Mouse (Mus musculus): ENCODE measurements around the gene Ccdc107. TPM values are rescaled to one million over a fixed set of nuclear protein-coding genes. Genes with fewer than 3 reads are reported as not detected.
"Not testable (repeated sequence)": the region's sequence is repeated elsewhere in the genome, so short reads cannot be mapped to it uniquely, and the experiment has no call there.

The Ccdc107 gene
- polyA plus RNA-seq, 1 experiment from 2014 or later, result 73.1 TPM

DNA sequence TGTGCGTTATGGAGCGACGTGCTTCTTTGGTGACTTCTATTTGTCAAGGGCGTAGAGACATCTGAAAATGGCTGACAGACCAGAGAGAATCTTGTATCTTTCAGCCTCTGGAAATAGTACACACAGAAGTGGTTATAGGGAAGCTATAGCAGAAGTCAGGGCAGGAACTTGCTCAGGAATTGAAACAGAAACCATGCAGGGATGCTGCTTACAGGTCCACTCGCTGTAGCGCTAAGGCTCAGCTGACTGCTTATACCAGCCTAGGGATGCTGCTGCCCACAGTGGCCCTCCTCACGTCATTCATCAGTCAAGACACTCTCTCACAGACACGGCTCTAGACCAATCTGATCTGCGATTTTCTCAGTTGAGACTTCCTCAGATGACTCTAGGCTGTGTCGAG is 22.4 kb upstream of the Ccdc107 start:
- Histone ChIP-seq H3K4me1 (replicated peaks) (no peaks in the 10 kb centered on the region), H3K27me3 (no peaks in the 10 kb centered on the region), H3K4me3 (no peak overlapping the region), H3K9me3 (no peaks in the 10 kb centered on the region), H3K36me3 (no peaks in the 10 kb centered on the region), H3K9ac (no peak overlapping the region), H3K4me2 (no peak overlapping the region), H3K27ac (replicated peaks) (no peak overlapping the region)
- ATAC-seq (ENCODE audit: low read depth), result no peak
- WGBS, result 91% methylated on average over 10 of the region's 10 CpGs

- Histone ChIP-seq H3K9ac (no peak overlapping the region), H3K27ac (replicated peaks) (no peak overlapping the region), H3K4me3 (no peak overlapping the region), H3K36me3 (no peaks in the 10 kb centered on the region), H3K4me2 (no peak overlapping the region), H3K27me3 (no peaks in the 10 kb centered on the region), H3K4me1 (replicated peaks) (no peaks in the 10 kb centered on the region), H3K9me3 (no peaks in the 10 kb centered on the region)
- 75% methylated on average over 1 of the region's 1 CpGs for WGBS
- no peak for ATAC-seq (ENCODE audit: low read depth)
These were observed 19.1 kb upstream of the Ccdc107 start for GRCm38 (mm10) chr4:43473636-43474035.

- 89% methylated on average over 6 of the region's 6 CpGs for WGBS
- Histone ChIP-seq H3K27me3 (no peaks in the 10 kb centered on the region), H3K9me3 (no peaks in the 10 kb centered on the region), H3K36me3 (no peaks in the 10 kb centered on the region), H3K4me1 (replicated peaks) (no peaks in the 10 kb centered on the region), H3K9ac (no peak overlapping the region), H3K4me2 (no peak overlapping the region), H3K4me3 (no peak overlapping the region), H3K27ac (replicated peaks) (no peak overlapping the region)
- ATAC-seq (ENCODE audit: low read depth), result no peak
These were observed 16.1 kb upstream of the Ccdc107 start for GRCm38 (mm10) chr4:43476604-43477003.

GRCm38 (mm10) chr4:43477857-43478533 is 14.7 kb upstream of the Ccdc107 start:
- H3K4me2 ChIP-seq, result peak overlapping the region; percentile 52
- no peaks in the 10 kb centered on the region for H3K4me1 ChIP-seq (replicated peaks)
- 18% methylated on average over 11 of the region's 11 CpGs for WGBS
- no peak overlapping the region for H3K27ac ChIP-seq (replicated peaks)
- peak overlapping the region; percentile 55; the same call in 1 of the 2 replicates for H3K9ac ChIP-seq
- no peaks in the 10 kb centered on the region for H3K36me3 ChIP-seq
- H3K4me3 ChIP-seq, result peak overlapping the region; percentile 29
- H3K9me3 ChIP-seq, result no peaks in the 10 kb centered on the region
- H3K27me3 ChIP-seq, result no peaks in the 10 kb centered on the region
- peak; percentile 96 for ATAC-seq (ENCODE audit: low read depth)

GRCm38 (mm10) chr4:43478534-43478858 is 14.2 kb upstream of the Ccdc107 start:
- Histone ChIP-seq H3K27ac (replicated peaks) (no peak overlapping the region), H3K4me3 (peak overlapping the region; percentile 29), H3K9ac (peak overlapping the region; percentile 55; the same call in 1 of the 2 replicates), H3K27me3 (no peaks in the 10 kb centered on the region), H3K9me3 (no peaks in the 10 kb centered on the region), H3K4me1 (replicated peaks) (no peaks in the 10 kb centered on the region), H3K4me2 (peak overlapping the region; percentile 52), H3K36me3 (no peaks in the 10 kb centered on the region)
- peak; percentile 61 for ATAC-seq (ENCODE audit: low read depth)
- WGBS, result 52% methylated on average over 8 of the region's 8 CpGs

DNA sequence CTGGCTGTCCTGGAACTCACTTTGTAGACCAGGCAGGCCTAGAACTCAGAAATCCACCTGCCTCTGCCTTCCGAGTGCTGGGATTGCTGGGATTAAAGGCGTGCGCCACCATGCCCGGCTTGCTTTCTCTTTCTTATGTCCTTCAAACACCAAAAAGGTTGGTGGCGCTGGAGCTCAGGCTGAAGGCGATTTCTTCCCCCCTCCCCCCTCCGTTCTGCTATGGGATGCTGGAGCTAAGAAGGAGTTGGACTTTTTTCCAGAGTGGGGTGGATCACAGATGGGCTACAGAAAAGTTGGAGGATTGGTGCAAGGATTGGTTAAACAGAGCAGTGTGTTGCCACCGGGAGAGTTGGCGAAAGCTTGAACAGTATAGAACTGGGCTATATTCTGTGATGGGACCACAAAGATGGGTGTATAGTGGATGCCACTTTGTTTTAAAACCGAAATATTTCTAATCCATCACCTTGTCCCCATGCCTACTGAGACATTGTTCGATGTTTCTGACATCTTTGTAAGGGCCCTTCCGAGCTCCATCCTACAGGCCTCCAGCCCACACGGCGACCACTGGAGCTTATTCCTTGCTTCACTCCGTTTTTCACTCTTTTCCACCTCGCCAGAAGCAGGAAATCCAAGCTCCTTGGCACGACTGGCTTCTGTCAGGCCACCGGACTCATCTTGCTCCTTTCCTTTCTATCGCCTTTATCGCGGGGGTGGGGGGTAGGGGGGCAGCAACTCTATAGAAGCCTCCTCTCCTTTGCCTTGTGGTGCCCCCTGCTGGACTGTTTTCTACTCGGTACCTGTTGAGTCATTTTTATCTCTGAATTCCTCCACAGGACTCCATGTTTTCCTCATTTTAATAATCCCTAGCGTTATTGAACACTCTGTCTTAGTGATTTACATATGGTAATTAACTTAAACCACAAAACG is 13.5 kb upstream of the Ccdc107 start:
- Histone ChIP-seq H3K4me3 (no peak overlapping the region), H3K4me1 (replicated peaks) (no peaks in the 10 kb centered on the region), H3K36me3 (no peaks in the 10 kb centered on the region), H3K27ac (replicated peaks) (no peak overlapping the region), H3K27me3 (no peaks in the 10 kb centered on the region), H3K4me2 (peak overlapping the region; percentile 22; the same call in 1 of the 2 replicates), H3K9me3 (no peaks in the 10 kb centered on the region), H3K9ac (0 out of 2 replicates have a peak overlapping the region, but pooled peaks have one; percentile 31)
- ATAC-seq (ENCODE audit: low read depth), result peak; percentile 29; the same call in 1 of the 2 replicates
- 53% methylated on average over 24 of the region's 24 CpGs for WGBS

GRCm38 (mm10) chr4:43480985-43481384 is 11.7 kb upstream of the Ccdc107 start:
- Histone ChIP-seq H3K4me1 (replicated peaks) (no peaks in the 10 kb centered on the region), H3K36me3 (no peaks in the 10 kb centered on the region), H3K27ac (replicated peaks) (no peak overlapping the region), H3K9ac (no peak overlapping the region), H3K9me3 (no peaks in the 10 kb centered on the region), H3K27me3 (no peaks in the 10 kb centered on the region), H3K4me3 (no peak overlapping the region), H3K4me2 (no peak overlapping the region)
- no peak for ATAC-seq (ENCODE audit: low read depth)
- 84% methylated on average over 5 of the region's 5 CpGs for WGBS

DNA sequence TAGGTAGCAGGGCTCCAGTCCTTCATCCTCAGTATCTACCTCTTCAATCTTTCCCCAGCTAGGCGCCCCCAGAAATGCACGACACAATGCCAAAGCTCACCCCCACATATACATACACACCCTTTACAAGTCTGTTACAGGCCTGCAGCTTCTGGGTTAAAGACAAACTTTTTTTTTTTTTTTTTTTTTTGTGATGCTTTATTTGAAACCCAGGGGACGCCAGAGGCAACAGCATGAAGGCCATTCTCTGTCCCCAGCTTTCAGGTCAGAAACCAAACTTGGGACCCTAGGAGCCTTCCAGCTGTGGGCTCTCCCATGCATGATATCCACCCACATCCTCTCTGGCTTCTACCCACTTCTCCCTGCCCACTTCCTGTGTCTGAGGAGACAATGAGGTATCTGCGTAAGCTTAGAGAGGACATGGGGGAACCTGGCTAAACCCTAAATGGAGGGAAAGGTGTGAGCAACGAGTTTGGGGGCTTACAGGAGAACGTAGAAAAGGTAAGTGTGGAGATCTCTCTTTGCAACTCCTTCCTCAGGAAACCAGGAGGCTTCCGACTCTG is 10.7 kb upstream of the Ccdc107 start:
- Histone ChIP-seq H3K4me2 (no peak overlapping the region), H3K4me1 (replicated peaks) (no peaks in the 10 kb centered on the region), H3K27me3 (no peaks in the 10 kb centered on the region), H3K9ac (no peak overlapping the region), H3K27ac (replicated peaks) (no peak overlapping the region), H3K4me3 (no peak overlapping the region), H3K36me3 (no peaks in the 10 kb centered on the region), H3K9me3 (no peaks in the 10 kb centered on the region)
- ATAC-seq (ENCODE audit: low read depth), result no peak
- WGBS, result 83% methylated on average over 7 of the region's 7 CpGs

GRCm38 (mm10) chr4:43482591-43482990 is 10.1 kb upstream of the Ccdc107 start:
- Histone ChIP-seq H3K9me3 (no peaks in the 10 kb centered on the region), H3K4me3 (no peak overlapping the region), H3K27ac (replicated peaks) (no peak overlapping the region), H3K4me1 (replicated peaks) (no peaks in the 10 kb centered on the region), H3K27me3 (no peaks in the 10 kb centered on the region), H3K36me3 (no peaks in the 10 kb centered on the region), H3K4me2 (no peak overlapping the region), H3K9ac (no peak overlapping the region)
- WGBS, result 77% methylated on average over 10 of the region's 10 CpGs
- ATAC-seq (ENCODE audit: low read depth), result no peak

DNA sequence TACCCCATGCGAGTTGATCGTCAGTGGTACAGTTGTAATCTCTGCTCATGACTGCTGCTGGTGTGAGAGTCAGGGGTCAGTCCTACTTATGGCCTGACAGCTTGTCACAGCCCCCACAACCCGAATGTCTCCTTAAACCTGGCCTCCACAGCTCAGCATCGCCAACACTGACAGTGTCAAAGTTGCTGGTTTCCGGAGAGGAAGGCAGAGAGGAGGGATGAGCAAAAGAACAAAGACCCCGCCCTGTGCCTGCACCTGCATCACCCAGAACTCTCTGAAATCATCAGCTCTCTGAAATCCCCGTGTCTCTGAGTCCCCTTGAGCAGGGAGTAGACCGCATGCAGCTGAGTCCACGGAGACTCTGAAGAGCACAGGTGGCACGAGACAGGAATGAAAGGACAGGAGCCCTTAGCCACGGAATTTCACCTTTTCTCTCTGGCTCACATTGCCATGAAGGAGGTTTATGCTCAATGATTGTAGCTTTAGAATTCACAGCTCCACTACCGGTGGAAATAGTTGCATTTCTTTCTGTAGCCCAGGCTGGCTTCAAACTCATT is 9.1 kb upstream of the Ccdc107 start, which contains the start of gene Sit1:
Gene Sit1 (minus strand): TSS at position 200 of the 557 bp plus-strand sequence.
- no peak within 1 kb of the TSS for H3K4me3 ChIP-seq
- no peak within 1 kb of the TSS for H3K27ac ChIP-seq (replicated peaks)
- H3K36me3 ChIP-seq, result no peaks in the 10 kb centered on the region
- no peaks in the 10 kb centered on the region for H3K4me1 ChIP-seq (replicated peaks)
- no peak for ATAC-seq (ENCODE audit: low read depth)
- no peak within 1 kb of the TSS for H3K4me2 ChIP-seq
- H3K9me3 ChIP-seq, result no peaks in the 10 kb centered on the region
- WGBS, result 67% methylated on average over 12 of the region's 12 CpGs
- H3K27me3 ChIP-seq, result no peaks in the 10 kb centered on the region
- no peak within 1 kb of the TSS for H3K9ac ChIP-seq

GRCm38 (mm10) chr4:43485666-43486065 is 7.0 kb upstream of the Ccdc107 start:
- H3K4me1 ChIP-seq (replicated peaks); H3K9ac ChIP-seq; H3K4me2 ChIP-seq; H3K9me3 ChIP-seq; H3K4me3 ChIP-seq; H3K36me3 ChIP-seq; H3K27ac ChIP-seq (replicated peaks); ATAC-seq (ENCODE audit: low read depth); H3K27me3 ChIP-seq: not testable (repeated sequence)
- 85% methylated on average over 5 of the region's 5 CpGs for WGBS

DNA sequence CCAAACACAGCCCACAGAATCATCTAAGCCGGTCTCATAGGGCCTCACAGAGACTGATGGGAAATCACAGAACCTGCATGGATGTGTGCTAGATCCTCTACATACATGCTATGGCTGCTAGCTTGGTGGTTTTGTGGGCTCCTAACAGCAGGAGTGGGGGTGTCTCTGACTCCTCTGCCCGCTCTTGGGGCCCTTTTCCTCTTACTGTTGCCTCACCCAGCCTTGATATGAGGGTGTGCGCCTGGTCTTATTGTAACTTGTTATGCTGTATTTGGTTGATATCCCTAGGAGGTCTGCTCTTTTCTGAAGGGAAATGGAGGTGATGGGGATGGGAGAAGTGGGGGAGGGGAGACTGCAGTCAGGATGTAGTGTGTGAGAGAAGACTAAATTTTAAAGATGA is 3.1 kb upstream of the Ccdc107 start:
- peaks cover 8% of the 10 kb centered on the region for H3K4me1 ChIP-seq (replicated peaks)
- no peak overlapping the region for H3K4me2 ChIP-seq
- 96% methylated on average over 3 of the region's 3 CpGs for WGBS
- H3K36me3 ChIP-seq, result no peaks in the 10 kb centered on the region
- H3K27me3 ChIP-seq, result no peaks in the 10 kb centered on the region
- H3K4me3 ChIP-seq, result no peak overlapping the region
- no peak overlapping the region for H3K27ac ChIP-seq (replicated peaks)
- no peak for ATAC-seq (ENCODE audit: low read depth)
- H3K9me3 ChIP-seq, result peaks cover 4% of the 10 kb centered on the region; the same call in 1 of the 2 replicates
- H3K9ac ChIP-seq, result no peak overlapping the region

All from neural tube, embryonic 13.5 days (tissue).